15 mouse cellular contexts compared by ENCODE assay signal in the genomic region with DNA sequence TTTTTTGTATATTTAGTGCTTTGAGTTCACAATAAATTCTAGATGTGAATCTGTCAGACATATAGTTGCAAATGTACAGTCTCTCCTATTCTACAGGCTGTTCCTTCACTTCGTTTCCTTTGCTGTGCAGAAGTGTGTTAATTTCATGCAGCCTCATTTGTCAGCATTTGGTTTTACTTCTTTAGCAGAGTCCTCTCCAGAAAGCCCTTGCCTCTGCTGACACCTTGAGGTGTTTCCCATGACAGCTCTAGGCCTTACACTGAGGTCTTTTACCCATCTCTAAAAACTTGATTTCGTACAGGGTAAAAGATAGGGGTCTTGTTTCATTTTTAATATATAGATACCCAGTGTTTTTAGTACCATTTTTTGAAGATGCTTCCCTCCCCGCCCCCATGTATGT.
"Had no signal": no experiment of that assay in that cellular context is flagged by ENCODE, and none has a peak within 500 bp of the region (broad histone marks: within the 10 kb centered on the region; RNA-seq: fewer than 3 reads in every experiment).

No protein-coding gene starts in this region.

- DNase-seq: kidney, postnatal 36 days; lung, embryonic 14.5 days; lung, postnatal 10 days; lung, postnatal 4 days; retina, postnatal 1 day; right cerebral cortex, postnatal 4 days; spleen, adult 18-20 months; thymus, adult 18-20 months; thymus, postnatal 25 days had no signal

- H3K9ac ChIP-seq: limb, embryonic 15.5 days; liver, embryonic 12.5 days; lung, embryonic 14.5 days; midbrain, embryonic 15.5 days; neural tube, embryonic 13.5 days had no signal

- H3K27me3 ChIP-seq: limb, embryonic 15.5 days; liver, embryonic 12.5 days; midbrain, embryonic 15.5 days; neural tube, embryonic 13.5 days had no signal

- H3K27ac ChIP-seq: kidney, postnatal 0 days; limb, embryonic 15.5 days; liver, embryonic 12.5 days; midbrain, embryonic 10.5 days; midbrain, embryonic 15.5 days; neural tube, embryonic 13.5 days had no signal

- H3K4me2 ChIP-seq: limb, embryonic 15.5 days; liver, embryonic 12.5 days; lung, embryonic 14.5 days; midbrain, embryonic 15.5 days; neural tube, embryonic 13.5 days had no signal

- H3K4me1 ChIP-seq: limb, embryonic 15.5 days; liver, embryonic 12.5 days; midbrain, embryonic 10.5 days; midbrain, embryonic 15.5 days; neural tube, embryonic 13.5 days had no signal

- ATAC-seq: liver, embryonic 12.5 days; midbrain, embryonic 15.5 days had no signal

- H3K4me3 ChIP-seq: limb, embryonic 15.5 days; liver, embryonic 12.5 days; midbrain, embryonic 10.5 days; midbrain, embryonic 15.5 days; neural tube, embryonic 13.5 days had no signal

- H3K36me3 ChIP-seq: limb, embryonic 15.5 days; liver, embryonic 12.5 days; midbrain, embryonic 10.5 days; midbrain, embryonic 15.5 days; neural tube, embryonic 13.5 days had no signal

- H3K9me3 ChIP-seq: limb, embryonic 15.5 days; liver, embryonic 12.5 days; midbrain, embryonic 10.5 days; midbrain, embryonic 15.5 days; neural tube, embryonic 13.5 days had no signal
